Mouse (Mus musculus) embryonic facial prominence, embryonic 11.5 days (tissue): ENCODE measurements around the gene Catsperd. TPM values are rescaled to one million over a fixed set of nuclear protein-coding genes. Genes with fewer than 3 reads are reported as not detected.
"Not testable (repeated sequence)": the region's sequence is repeated elsewhere in the genome, so short reads cannot be mapped to it uniquely, and the experiment has no call there.

ENCODE experiments used
- ATAC-seq: fragments of 200-750 bp; cut with Nextera tagmentation; replicated peaks from 2 replicates; pipeline ENCODE4 v1.8.0; 2017; ENCODE audit warnings: low read depth; ENCODE audit not compliant: insufficient number of reproducible peaks, low FRiP score, low TSS enrichment
- DNase-seq: peaks from one replicate; pipeline ENCODE4 v3.0.0-alpha.2; 2015; ENCODE audit warnings: low spot score
- H3K27ac ChIP-seq: fragments of 300-500 bp; sonication (generic); replicated peaks from 2 replicates; pipeline ENCODE4 v1.5.1; 2014; ENCODE audit warnings: mild to moderate bottlenecking, low read depth, low read length, control low read depth
- H3K27me3 ChIP-seq: fragments of 300-500 bp; sonication (generic); 2 replicates; pipeline ENCODE4 v1.6.1; 2014; ENCODE audit warnings: mild to moderate bottlenecking, low read length, moderate library complexity, mixed read lengths; ENCODE audit not compliant: control insufficient read depth, insufficient read depth
- H3K36me3 ChIP-seq: fragments of 300-500 bp; sonication (generic); replicated peaks from 2 replicates; pipeline ENCODE4 v1.6.1; 2014; ENCODE audit warnings: low read depth, mild to moderate bottlenecking, low read length, moderate library complexity, mixed read lengths; ENCODE audit not compliant: control insufficient read depth, insufficient read depth
- H3K4me1 ChIP-seq: fragments of 300-500 bp; sonication (generic); 2 replicates; pipeline ENCODE4 v1.6.1; 2014; ENCODE audit warnings: low read length, mixed read lengths; ENCODE audit not compliant: control insufficient read depth, insufficient read depth
- H3K4me2 ChIP-seq: fragments of 300-500 bp; sonication (generic); 2 replicates; pipeline ENCODE4 v1.6.1; 2014; ENCODE audit warnings: low read depth, mild to moderate bottlenecking, control low read depth, low read length, moderate library complexity
- H3K4me3 ChIP-seq: fragments of 300-500 bp; sonication (generic); 2 replicates; pipeline ENCODE4 v1.5.1; 2014; ENCODE audit warnings: low read depth, low read length, control low read depth
- H3K9ac ChIP-seq: fragments of 300-500 bp; sonication (generic); replicated peaks from 2 replicates; pipeline ENCODE4 v1.6.1; 2014; ENCODE audit warnings: mild to moderate bottlenecking, control low read depth, low read length
- H3K9me3 ChIP-seq: fragments of 300-500 bp; sonication (generic); replicated peaks from 2 replicates; pipeline ENCODE4 v1.6.1; 2016; ENCODE audit warnings: mild to moderate bottlenecking, low read length, inconsistent platforms, mixed read lengths; ENCODE audit not compliant: control insufficient read depth
- WGBS: fragments of 180-500 bp; shearing (Covaris S2); extraction: QIAGEN DNeasy Blood & Tissue Kit; methylation state at CpG from one replicate; pipeline ENCODE4 v1.1.7; 2014; 5-methylcytosine and 5-hydroxymethylcytosine counted together
- polyA plus RNA-seq: library from polyadenylated mRNA; unstranded; fragments of >200 nt; fragmentation: Nextera tagmentation; extraction: Ambion mirVana; gene quantifications from 2 replicates; pipeline ENCODE4 v1.2.1, GENCODE M21; 2014

Catsperd gene
- polyA plus RNA-seq, 1 experiment from 2014 or later: 0.70 TPM

DNA sequence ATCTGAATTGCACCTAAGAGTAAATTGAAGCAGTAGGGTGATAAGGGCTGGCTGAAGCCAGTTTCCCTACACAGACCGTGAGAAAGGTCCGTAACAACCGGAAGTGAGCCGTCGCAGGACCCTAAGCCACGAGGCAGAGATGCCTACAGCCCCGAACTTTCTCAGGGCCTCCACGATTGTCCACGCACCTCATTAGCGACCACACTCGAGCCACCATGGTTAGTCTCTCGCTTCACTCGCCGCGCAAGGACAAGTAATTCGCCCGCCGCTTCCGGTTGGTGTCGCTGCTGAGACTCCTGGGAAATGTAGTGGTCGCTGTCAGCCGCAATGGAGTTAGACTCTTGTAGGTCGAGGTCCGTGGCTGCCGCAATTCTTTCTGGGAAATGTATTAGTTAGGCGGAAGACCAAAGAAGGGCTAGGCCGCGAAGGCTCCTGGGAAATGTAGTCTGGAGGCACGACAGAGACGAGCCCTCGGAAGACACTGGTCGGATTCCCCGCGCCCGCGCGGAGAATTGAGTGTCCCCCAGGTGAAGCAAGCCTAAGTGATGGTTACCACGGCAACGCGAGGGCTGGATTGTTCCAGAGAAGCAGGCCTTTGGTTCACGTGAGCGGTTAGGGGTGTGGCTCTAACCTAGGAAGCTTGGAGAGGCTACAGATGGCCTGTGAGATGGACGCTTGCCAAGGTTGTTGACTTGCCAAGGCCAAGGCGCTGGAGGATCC lies 18.3 kb upstream of the Catsperd start, which contains the start of gene 2410015M20Rik:
TSS of gene 2410015M20Rik (minus strand) at position 320 of the 720 bp plus-strand sequence.
- DNase-seq (peak; percentile 98), ATAC-seq (peak; percentile 84)
- WGBS: under 1% methylated on average over 44 of the region's 44 CpGs
- Histone ChIP-seq H3K4me3 (peak within 1 kb of the TSS; percentile 42), H3K27me3 (no peaks in the 10 kb centered on the region), H3K36me3 (peaks cover 18% of the 10 kb centered on the region), H3K27ac (no peak within 1 kb of the TSS), H3K9me3 (no peaks in the 10 kb centered on the region), H3K4me2 (peak within 1 kb of the TSS; percentile 74), H3K4me1 (peaks cover 3% of the 10 kb centered on the region; the same call in 1 of the 2 replicates), H3K9ac (peak within 1 kb of the TSS; percentile 62)

DNA sequence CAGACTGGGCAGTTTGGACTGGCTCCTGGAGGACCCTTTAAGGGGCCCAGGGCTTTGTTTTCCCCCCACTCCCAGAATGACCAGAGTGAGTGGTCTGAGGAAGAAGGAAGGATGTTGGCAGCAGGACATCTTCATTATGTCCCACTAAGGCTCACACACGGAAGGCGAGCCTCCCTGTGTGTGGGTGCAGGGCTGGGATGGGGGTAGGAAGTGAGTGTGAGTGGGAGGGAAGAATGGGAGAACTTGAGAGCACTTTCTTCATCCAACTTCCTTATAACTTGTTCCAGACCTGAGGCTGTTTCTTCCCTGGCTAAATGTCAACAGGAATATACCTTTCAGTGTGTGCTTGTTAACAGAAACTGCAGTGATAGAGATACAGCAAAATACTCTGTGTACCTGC lies 16.6 kb upstream of the Catsperd start:
- Histone ChIP-seq H3K36me3 (peaks cover 7% of the 10 kb centered on the region), H3K27ac (no peak overlapping the region), H3K27me3 (no peaks in the 10 kb centered on the region), H3K4me2 (no peak overlapping the region), H3K4me1 (peaks cover 7% of the 10 kb centered on the region), H3K9ac (no peak overlapping the region), H3K9me3 (no peaks in the 10 kb centered on the region), H3K4me3 (no peak overlapping the region)
- 57% methylated on average over 2 of the region's 2 CpGs for WGBS
- DNase-seq: no peak
- no peak for ATAC-seq

DNA sequence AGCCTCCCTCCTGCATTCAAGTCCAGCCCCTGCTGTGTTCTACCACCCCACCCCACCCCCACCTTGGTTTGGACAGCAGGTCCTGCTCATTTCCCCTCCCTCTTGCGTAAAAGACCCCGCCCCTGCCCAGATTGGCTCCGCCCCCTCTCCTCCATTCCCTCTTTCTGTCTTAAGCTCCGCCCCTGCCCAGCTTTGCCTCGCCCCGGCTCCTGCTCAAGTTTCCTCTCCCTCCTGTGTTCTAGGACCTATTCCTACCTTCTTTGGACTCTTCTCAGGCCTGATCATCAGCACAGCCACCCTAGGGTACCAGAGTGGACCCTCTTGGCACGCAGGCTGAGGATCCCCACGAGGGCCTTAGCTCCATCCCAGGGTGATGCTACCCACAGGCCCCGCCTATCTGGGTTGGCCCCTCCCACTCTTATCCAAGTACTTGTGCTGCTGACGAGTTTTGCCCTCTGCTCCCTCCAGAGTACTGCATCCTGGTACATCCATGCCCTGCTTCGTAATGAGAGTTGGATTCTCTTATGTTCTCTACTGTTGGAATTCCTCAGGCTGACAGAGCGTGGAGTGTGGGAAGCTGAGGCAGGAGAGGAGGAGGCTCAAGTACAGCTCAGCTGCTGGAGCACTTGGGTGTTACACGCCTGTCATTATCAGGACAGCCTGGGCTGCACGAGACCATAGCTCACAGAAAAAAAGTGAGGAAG lies 15.9 kb upstream of the Catsperd start:
- H3K36me3 ChIP-seq: peaks cover 7% of the 10 kb centered on the region
- H3K9ac ChIP-seq: no peak overlapping the region
- H3K9me3 ChIP-seq: no peaks in the 10 kb centered on the region
- ATAC-seq: no peak
- no peaks in the 10 kb centered on the region for H3K27me3 ChIP-seq
- DNase-seq: peak; percentile 42
- no peak overlapping the region for H3K4me3 ChIP-seq
- 12% methylated on average over 14 of the region's 14 CpGs for WGBS
- peaks cover 7% of the 10 kb centered on the region for H3K4me1 ChIP-seq
- H3K27ac ChIP-seq: no peak overlapping the region
- H3K4me2 ChIP-seq: no peak overlapping the region

DNA sequence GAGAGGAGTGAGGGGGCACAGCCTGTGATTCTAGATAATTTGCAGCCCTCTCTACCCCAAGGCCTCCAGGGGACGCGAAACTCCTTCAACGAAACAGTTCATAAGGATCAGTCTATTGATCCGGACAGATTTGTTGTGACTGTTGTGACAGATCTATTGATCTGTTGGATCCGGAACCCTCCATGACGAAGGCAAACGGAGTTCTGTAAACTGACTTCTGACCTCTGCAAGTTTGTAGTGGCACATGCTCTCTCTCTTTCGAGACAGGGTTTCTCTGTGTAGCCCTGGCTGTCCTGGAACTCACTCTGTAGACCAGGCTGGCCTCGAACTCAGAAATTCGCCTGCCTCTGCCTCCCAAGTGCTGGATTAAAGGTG lies 15.4 kb upstream of the Catsperd start:
- H3K36me3 ChIP-seq, H3K4me2 ChIP-seq, H3K4me3 ChIP-seq, ATAC-seq, DNase-seq, H3K27ac ChIP-seq, H3K4me1 ChIP-seq, H3K9ac ChIP-seq, H3K9me3 ChIP-seq, H3K27me3 ChIP-seq: not testable (repeated sequence)
- 71% methylated on average over 10 of the region's 10 CpGs for WGBS

DNA sequence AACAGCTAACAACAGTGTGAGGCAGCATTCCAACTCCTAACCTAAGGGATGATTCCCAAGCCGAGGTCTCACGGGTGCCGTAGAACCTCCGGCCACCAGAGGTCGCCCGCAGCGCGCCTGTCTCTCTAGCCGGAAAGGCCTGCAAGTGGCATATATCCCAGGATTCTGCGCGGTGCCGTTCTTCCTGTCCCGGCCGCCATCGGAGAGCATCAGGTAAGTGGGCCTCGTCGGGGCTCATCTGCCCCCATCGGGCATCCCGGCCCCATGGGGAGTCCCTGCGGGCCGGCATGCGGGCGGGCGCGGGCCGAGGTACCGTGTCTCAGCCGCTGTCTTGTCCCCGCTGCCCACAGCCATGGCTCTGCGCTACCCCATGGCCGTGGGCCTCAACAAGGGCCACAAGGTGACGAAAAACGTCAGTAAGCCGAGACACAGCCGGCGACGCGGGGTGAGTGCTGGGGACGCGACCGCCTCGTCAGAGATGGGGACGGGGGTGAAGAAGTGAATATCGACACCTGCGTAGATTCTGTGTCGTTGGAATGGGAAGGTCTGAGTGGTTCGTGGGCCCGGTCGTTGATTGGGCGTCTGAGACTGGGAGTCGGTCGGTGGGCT lies 14.6 kb upstream of the Catsperd start, which contains the start of gene Rpl36:
TSS of gene Rpl36 (plus strand) at position 181 of the 609 bp plus-strand sequence.
- under 1% methylated on average over 52 of the region's 52 CpGs for WGBS
- DNase-seq (peak; percentile 95), ATAC-seq (peak; percentile 32)
- Histone ChIP-seq H3K4me2 (peak within 1 kb of the TSS; percentile 88), H3K36me3 (peaks cover 11% of the 10 kb centered on the region), H3K27ac (peak within 1 kb of the TSS; percentile 78), H3K9me3 (no peaks in the 10 kb centered on the region), H3K9ac (peak within 1 kb of the TSS; percentile 86), H3K4me3 (peak within 1 kb of the TSS; percentile 75), H3K27me3 (no peaks in the 10 kb centered on the region), H3K4me1 (peaks cover 7% of the 10 kb centered on the region)

DNA sequence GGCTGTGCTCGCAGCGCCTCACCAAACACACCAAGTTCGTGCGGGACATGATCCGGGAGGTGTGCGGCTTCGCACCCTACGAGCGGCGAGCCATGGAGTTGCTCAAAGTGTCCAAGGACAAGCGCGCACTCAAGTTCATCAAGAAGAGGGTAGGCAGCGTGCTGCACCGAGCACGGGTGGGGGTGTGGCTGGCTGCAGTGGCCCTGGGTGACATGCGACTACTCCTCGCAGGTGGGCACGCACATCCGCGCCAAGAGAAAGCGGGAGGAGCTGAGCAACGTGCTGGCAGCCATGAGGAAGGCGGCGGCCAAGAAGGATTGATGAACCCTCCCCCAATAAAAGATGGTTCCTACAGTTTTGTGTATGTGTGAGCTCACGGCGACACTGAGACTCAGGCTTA lies 14.1 kb upstream of the Catsperd start:
- not testable (repeated sequence) for H3K27me3 ChIP-seq, H3K4me1 ChIP-seq, ATAC-seq, H3K9me3 ChIP-seq, DNase-seq
- Histone ChIP-seq H3K4me3 (peak overlapping the region; percentile 75), H3K36me3 (peaks cover 17% of the 10 kb centered on the region), H3K4me2 (peak overlapping the region; percentile 88), H3K9ac (peak overlapping the region; percentile 86), H3K27ac (peak overlapping the region; percentile 78; the same call in 1 of the 2 replicates)
- WGBS: under 1% methylated on average over 26 of the region's 26 CpGs

DNA sequence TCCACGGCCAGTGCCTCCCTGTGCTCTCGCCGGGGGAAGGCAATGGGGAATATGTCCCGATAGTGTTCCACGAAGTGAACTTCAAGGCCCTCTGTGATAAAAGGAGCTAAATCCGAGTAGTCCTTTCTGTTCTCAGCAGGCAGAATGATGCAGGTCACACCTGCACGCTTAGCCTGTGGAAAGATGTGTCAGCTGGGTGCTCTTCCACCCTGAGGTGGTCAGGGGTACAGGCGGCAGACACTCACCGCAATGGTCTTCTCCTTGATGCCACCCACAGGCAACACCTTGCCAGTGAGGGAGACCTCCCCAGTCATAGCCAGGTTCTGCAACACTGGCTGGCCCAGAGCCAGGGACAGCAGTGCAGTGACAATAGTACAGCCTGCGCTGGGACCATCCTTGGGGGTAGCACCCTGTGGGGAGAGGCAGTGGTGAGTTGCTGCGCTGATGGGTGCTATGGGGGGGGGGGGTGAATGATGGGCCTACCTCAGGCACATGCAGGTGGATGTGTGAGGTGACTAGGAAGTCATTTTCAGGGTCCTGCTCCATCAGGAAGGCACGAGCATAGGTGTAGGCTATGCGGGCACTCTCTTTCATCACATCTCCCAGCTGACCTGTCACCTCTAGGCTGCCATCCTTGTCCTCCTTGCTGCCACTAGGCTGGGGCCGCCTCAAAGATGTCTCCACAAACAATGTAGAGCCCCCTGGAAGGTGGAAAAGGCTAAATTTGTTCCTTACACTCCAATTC lies 13.4 kb upstream of the Catsperd start:
- no peaks in the 10 kb centered on the region for H3K9me3 ChIP-seq
- peaks cover 18% of the 10 kb centered on the region for H3K36me3 ChIP-seq
- peak overlapping the region; percentile 86 for H3K9ac ChIP-seq
- WGBS: 34% methylated on average over 14 of the region's 14 CpGs
- H3K27ac ChIP-seq: no peak overlapping the region
- DNase-seq (no peak), ATAC-seq (no peak)
- H3K4me2 ChIP-seq: peak overlapping the region; percentile 88
- H3K27me3 ChIP-seq: no peaks in the 10 kb centered on the region
- peaks cover 7% of the 10 kb centered on the region for H3K4me1 ChIP-seq
- H3K4me3 ChIP-seq: peak overlapping the region; percentile 75
